Mouse (Mus musculus) mesoderm, embryonic 11.5 days (tissue): ENCODE data around the gene Wnk4.
"Not testable (repeated sequence)": the region's sequence is repeated elsewhere in the genome, so short reads cannot be mapped to it uniquely, and the experiment has no call there.

Experiments
- DNase-seq: peaks from one replicate; pipeline ENCODE4 v3.0.0-alpha.2; 2012; ENCODE audit warnings: low read depth, low spot score

Wnk4 gene

DNA sequence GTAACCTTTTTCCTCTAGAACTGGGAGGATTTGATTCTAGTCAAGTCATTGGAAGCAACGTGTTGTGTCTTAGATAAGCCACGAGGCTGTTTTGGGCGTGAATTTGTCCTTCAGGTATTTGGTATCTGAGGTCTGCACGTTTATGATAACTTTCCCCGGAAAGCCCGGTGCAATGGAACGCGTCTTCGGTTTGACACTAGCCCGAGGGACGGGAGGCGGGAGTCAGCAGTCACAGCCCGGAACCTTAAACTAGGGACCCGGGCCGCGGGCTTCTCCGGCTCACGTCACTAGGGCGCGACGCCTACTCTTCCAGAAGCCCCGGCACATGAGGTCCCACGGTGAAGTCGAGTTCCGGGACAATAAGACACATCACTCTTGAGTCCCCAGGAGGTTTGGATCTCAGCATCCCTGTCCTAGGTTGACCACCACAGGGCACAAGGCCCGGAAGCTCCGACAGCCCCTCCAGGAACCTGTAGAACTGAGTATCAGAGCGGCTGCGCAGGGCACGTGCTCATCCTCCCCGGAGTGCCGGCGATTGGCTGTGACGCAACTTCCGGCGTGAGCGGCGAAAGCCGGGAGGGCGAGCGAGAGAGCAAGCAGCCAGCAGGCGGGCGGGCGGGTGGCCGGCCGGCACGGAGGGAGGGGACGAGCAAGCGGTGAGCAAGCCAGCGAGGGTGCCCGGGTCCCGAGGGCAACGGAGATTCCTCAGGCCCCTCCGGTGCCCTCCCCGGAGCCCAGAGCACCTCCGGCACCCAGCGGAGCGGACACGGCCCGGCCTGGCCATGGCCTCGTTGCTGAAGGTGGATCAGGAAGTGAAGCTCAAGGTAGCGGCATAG is 55.5 kb downstream of the Wnk4 start, which contains the start of gene Psme3:
TSS of gene Psme3 (plus strand) at position 549 of the 836 bp plus-strand sequence.
- peak; percentile 93 for DNase-seq

DNA sequence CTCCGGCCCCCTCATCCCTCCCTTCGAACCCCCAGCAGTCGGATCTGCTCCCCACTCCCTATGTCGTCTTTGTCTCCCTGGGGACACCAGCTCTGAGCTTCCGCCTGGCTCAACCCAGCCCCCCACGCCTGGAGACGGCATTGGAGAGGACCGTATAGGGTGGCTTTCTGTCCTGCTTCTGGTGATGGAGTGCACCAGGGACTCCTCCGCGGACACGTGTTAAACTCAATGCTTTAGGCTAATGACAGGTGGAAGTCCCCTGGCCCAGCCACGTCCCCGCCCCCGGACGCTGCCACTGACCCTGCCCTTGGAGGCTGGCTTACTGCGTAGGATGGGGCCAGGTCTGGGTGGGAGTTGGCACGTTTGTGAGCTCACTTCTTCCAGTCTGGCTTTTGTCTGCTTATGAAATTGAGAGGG is 56.1 kb downstream of the Wnk4 start:
- DNase-seq, result peak; percentile 26

DNA sequence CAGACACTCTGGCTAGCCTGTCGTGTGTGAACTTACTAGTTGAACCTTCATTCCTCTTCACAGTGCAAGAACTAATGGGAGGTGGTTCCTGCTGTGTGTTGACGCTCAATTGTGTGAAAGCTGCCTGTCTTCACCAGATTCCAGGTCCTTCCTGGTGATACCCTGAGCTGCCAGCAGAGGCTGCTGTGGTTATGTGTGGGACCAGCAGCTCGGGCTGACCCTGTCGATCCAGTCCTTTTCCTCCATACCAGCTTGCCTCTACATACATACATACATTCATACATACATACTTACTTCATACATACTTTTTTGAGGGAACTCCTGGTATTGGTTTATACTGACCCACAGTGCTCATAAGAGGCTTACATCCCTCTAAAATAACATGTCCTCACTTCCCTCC is 63.2 kb downstream of the Wnk4 start:
- DNase-seq, result peak; percentile 74

DNA sequence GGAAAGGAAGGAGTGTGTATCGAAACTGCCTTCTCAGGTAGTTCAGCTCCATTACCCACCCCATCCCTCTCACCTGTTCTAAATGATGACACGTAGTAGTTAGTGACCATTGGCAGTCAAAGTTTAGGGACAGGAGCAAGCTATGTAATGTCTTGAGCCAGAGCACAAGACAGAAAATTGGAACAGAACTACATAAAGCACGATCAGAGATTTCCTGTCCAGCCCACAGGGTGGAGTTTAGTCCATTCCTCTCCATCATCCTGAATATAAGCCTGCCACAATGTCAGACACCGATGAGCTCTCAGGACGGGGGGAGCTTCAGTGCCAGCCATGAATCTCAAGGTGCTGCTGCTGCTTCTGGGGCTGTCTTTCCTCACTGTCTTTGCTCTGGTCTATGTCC is 64.4 kb downstream of the Wnk4 start, which contains the start of gene Aoc2:
TSS of gene Aoc2 (plus strand) at position 301 of the 400 bp plus-strand sequence.
- DNase-seq, result no peak

DNA sequence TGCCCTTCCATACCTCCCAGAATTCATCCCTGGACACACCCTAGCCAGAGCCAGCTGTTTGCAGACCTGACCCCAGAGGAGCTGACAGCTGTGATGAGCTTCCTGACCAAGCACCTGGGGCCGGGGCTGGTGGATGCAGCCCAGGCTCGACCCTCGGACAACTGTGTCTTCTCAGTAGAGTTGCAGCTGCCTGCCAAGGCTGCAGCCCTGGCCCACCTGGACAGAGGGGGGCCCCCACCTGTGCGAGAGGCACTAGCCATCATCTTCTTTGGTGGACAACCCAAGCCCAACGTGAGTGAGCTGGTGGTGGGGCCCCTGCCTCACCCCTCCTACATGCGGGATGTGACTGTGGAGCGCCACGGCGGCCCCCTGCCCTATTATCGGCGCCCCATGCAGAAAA is 64.8 kb downstream of the Wnk4 start:
- DNase-seq, result not testable (repeated sequence)

DNA sequence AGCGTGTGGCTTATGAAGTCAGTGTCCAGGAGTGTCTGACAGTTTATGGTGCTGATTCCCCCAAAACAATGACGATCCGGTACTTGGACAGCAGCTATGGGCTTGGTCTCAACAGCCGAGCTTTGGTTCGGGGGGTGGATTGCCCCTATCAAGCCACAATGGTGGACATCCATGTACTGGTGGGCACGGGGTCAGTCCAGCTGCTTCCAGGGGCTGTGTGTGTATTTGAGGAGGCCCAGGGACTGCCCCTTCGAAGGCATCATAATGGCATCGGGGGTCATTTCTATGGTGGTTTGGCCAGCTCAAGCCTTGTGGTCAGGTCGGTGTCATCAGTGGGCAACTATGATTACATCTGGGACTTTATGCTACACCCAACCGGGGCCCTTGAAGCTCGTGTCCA is 65.8 kb downstream of the Wnk4 start:
- DNase-seq, result no peak
